Comparison of ENCODE assay signal across 8 mouse cellular contexts in the genomic region with DNA sequence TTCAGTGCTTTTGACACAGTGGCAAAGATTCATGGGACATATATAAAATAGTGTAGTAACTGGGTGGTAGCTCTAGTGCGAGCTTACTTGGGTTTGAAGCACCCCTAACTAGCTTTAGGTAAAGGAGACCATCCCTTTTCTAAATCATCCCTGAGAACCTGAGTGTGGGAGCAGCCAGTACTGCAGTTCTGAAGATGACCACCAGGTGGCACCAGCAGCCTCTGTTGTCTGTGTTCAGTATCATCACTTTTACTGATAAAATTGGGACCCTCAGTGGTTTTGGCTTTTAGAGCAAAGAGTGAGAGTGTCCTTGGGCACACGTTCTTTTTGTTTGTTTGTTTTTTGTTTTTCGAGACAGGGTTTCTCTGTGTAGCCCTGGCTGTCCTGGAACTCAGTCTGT. TPM values are rescaled to one million over a fixed set of nuclear protein-coding genes. Genes with fewer than 3 reads are reported as not detected.
DNase-seq lines count a peak whose midpoint lies in the region; ATAC-seq and TF ChIP-seq lines count a peak whose summit lies in the region.
"Had no signal": no experiment of that assay in that cellular context is flagged by ENCODE, and none has a peak within 500 bp of the region (broad histone marks: within the 10 kb centered on the region; RNA-seq: fewer than 3 reads in every experiment).

No protein-coding gene starts in this region.

- H3K4me2 ChIP-seq in hindbrain, embryonic 11.5 days (replicated peaks; ENCODE audit: low read depth, low read length), result no peak overlapping the region
- no peak overlapping the region for H3K4me2 ChIP-seq in midbrain, embryonic 11.5 days

- H3K36me3 ChIP-seq in ES-E14 (ENCODE audit: control insufficient read depth, insufficient read depth, low read length, poor library complexity, severe bottlenecking), result peaks cover 12% of the 10 kb centered on the region
- peaks cover 8% of the 10 kb centered on the region; the same call in 1 of the 2 replicates for H3K36me3 ChIP-seq in hindbrain, embryonic 11.5 days (ENCODE audit: control insufficient read depth, insufficient read depth, low read length)
- H3K36me3 ChIP-seq in midbrain, embryonic 11.5 days (ENCODE audit: control insufficient read depth, insufficient read depth, low read length), result peaks cover 10% of the 10 kb centered on the region
- H3K36me3 ChIP-seq in small intestine, adult 2 months (ENCODE audit: control insufficient read depth, insufficient read depth, low read length), result peaks cover 23% of the 10 kb centered on the region

- intact Hi-C loops in left cerebral cortex, adult 2 months (cut with DNase I), result loop anchor here (1.0 kb wide), 2 partner anchors 39 to 127 kb away; no protein-coding TSS in a partner anchor

- in situ Hi-C loops in ES-E14 (cut with MboI; ENCODE audit: low sequenced_read_pairs in 2 of 2, unreplicated experiment in 2 of 2), result no loop called here

- H3K27me3 ChIP-seq in hindbrain, embryonic 11.5 days (ENCODE audit: control insufficient read depth, insufficient read depth, low read length), result no peaks in the 10 kb centered on the region
- H3K27me3 ChIP-seq in midbrain, embryonic 11.5 days (ENCODE audit: control insufficient read depth, insufficient read depth, low read length), result no peaks in the 10 kb centered on the region
- H3K27me3 ChIP-seq in small intestine, adult 2 months (ENCODE audit: control insufficient read depth, insufficient read depth, low read length), result no peaks in the 10 kb centered on the region
- H3K27me3 ChIP-seq: limb, embryonic 13.5 days had no signal

- peak; percentile 76 for DNase-seq in ES-E14 (ENCODE audit: low read depth, low spot score)
- peak; percentile 81 to 89 for DNase-seq in adrenal gland, postnatal 36 days
- peak; percentile 92 for DNase-seq in hindbrain, embryonic 11.5 days (ENCODE audit: low spot score)
- DNase-seq in left cerebral cortex, adult 2 months (ENCODE audit: extremely low spot score in 1 of 2, low spot score in 2 of 2), result peak; percentile 77 to 87
- peak; percentile 99 for DNase-seq in midbrain, embryonic 11.5 days (ENCODE audit: low spot score, missing footprints)

- peaks cover 0 to 3% of the 10 kb centered on the region in 2 experiments; a peak in 1 of 4 replicates for H3K4me1 ChIP-seq in ES-E14 (ENCODE audit: control insufficient read depth in 2 of 2, insufficient read depth in 2 of 2, low read length in 2 of 2, poor library complexity in 1 of 2)
- H3K4me1 ChIP-seq in hindbrain, embryonic 11.5 days (replicated peaks; ENCODE audit: control insufficient read depth, insufficient read depth, low read length), result no peaks in the 10 kb centered on the region
- H3K4me1 ChIP-seq in midbrain, embryonic 11.5 days (ENCODE audit: control insufficient read depth, insufficient read depth, low read length), result peaks cover 4% of the 10 kb centered on the region; the same call in 1 of the 2 replicates
- no peaks in the 10 kb centered on the region; the same call in 1 of the 2 replicates for H3K4me1 ChIP-seq in small intestine, adult 2 months (ENCODE audit: control insufficient read depth, insufficient read depth, insufficient read length, low read length)

- H3K9me3 ChIP-seq in ES-E14 (ENCODE audit: control insufficient read depth, insufficient read depth, low read depth, low read length), result no peaks in the 10 kb centered on the region
- H3K9me3 ChIP-seq in hindbrain, embryonic 11.5 days (ENCODE audit: control insufficient read depth, low read length), result no peaks in the 10 kb centered on the region
- no peaks in the 10 kb centered on the region for H3K9me3 ChIP-seq in midbrain, embryonic 11.5 days (ENCODE audit: control insufficient read depth, low read length)
- H3K9me3 ChIP-seq: limb, embryonic 13.5 days had no signal

- H3K27ac ChIP-seq in ES-E14 (ENCODE audit: insufficient read depth, low read depth, low read length, poor library complexity, severe bottlenecking), result no peak overlapping the region
- no peak overlapping the region for H3K27ac ChIP-seq in hindbrain, embryonic 11.5 days (ENCODE audit: low read depth, low read length)
- H3K27ac ChIP-seq in left cerebral cortex, adult 2 months, result no peak overlapping the region
- no peak overlapping the region for H3K27ac ChIP-seq in midbrain, embryonic 11.5 days (ENCODE audit: low read depth, low read length)
- H3K27ac ChIP-seq in small intestine, adult 2 months (ENCODE audit: insufficient read depth, low read depth, low read length), result no peak overlapping the region
- H3K27ac ChIP-seq: limb, embryonic 13.5 days had no signal

- no peak overlapping the region for H3K9ac ChIP-seq in ES-E14 (ENCODE audit: insufficient read depth, low read depth, low read length, poor library complexity, severe bottlenecking)
- no peak overlapping the region for H3K9ac ChIP-seq in hindbrain, embryonic 11.5 days (ENCODE audit: low read depth, low read length)
- H3K9ac ChIP-seq in midbrain, embryonic 11.5 days (ENCODE audit: low read length), result no peak overlapping the region

- TF ChIP-seq POLR2A in small intestine, adult 2 months (IDR thresholded peaks at IDR 0.05; ENCODE audit: low read depth, low read length), result no peak

- peak; percentile 58; the same call in 1 of the 2 replicates for ATAC-seq in erythroblast, adult 5-6 weeks (replicated peaks; ENCODE audit: low FRiP score, poor library complexity, severe bottlenecking)
- no peak for ATAC-seq in hindbrain, embryonic 11.5 days (ENCODE audit: low FRiP score)
- ATAC-seq in midbrain, embryonic 11.5 days (ENCODE audit: low FRiP score), result no peak

- WGBS in hindbrain, embryonic 11.5 days, result 5% methylated on average over 3 of the region's 3 CpGs
- 10% methylated on average over 3 of the region's 3 CpGs for WGBS in midbrain, embryonic 11.5 days
- WGBS in small intestine, adult 2 months, result 7% methylated on average over 3 of the region's 3 CpGs

- TF ChIP-seq CTCF in left cerebral cortex, adult 2 months (IDR thresholded peaks at IDR 0.05), result peak; percentile 99
- TF ChIP-seq CTCF in small intestine, adult 2 months (IDR thresholded peaks at IDR 0.05; ENCODE audit: extremely low read depth, insufficient read length, insufficient replicate concordance, low read depth, low read length), result peak; percentile 80; the same call in 1 of the 2 replicates

- no peak overlapping the region for H3K4me3 ChIP-seq in ES-E14 (ENCODE audit: insufficient read depth in 1 of 2, low read depth in 1 of 2, low read length in 2 of 2, poor library complexity in 1 of 2, severe bottlenecking in 1 of 2)
- no peak overlapping the region for H3K4me3 ChIP-seq in hindbrain, embryonic 11.5 days (ENCODE audit: low read depth, low read length)
- H3K4me3 ChIP-seq in left cerebral cortex, adult 2 months, result no peak overlapping the region
- no peak overlapping the region for H3K4me3 ChIP-seq in midbrain, embryonic 11.5 days (ENCODE audit: low read depth, low read length)
- no peak overlapping the region for H3K4me3 ChIP-seq in small intestine, adult 2 months (ENCODE audit: low read depth, low read length)

RNA-seq across cellular contexts. Expression of gene B4galt7, which starts 1.9 kb away (rescaled TPM):
- 21.0 and 24.3 TPM in 2 replicates for total RNA-seq in ES-E14 (2012; rRNA removed)
- total RNA-seq in adrenal gland, postnatal 36 days (2021), result 10 to 100 TPM; 13.4 to 16.6 TPM
- total RNA-seq in erythroblast, adult 5-6 weeks (2015; ENCODE audit: low replicate concordance), result 0.77 and 0.84 TPM in 2 replicates
- total RNA-seq in erythroblast, adult 5-6 weeks (2017; ENCODE audit: low replicate concordance), result 0.42 and 4.3 TPM in 2 replicates
- polyA plus RNA-seq in hindbrain, embryonic 11.5 days (2014; fragmentation: Nextera tagmentation; extraction: Ambion mirVana), result 23.2 and 27.7 TPM in 2 replicates
- total RNA-seq in left cerebral cortex, adult 2 months (2021), result 10 to 100 TPM; 24.7 to 25.8 TPM
- polyA plus RNA-seq in midbrain, embryonic 11.5 days (2014; fragmentation: Nextera tagmentation; extraction: Ambion mirVana), result 16.0 and 21.4 TPM in 2 replicates
- 11.4 and 16.7 TPM in 2 replicates for polyA plus RNA-seq in small intestine, adult 2 months (2012; rRNA removed)

RNA-seq across cellular contexts. Expression of gene Caml, which starts 21.2 kb away (rescaled TPM):
- 47.8 and 56.3 TPM in 2 replicates for total RNA-seq in ES-E14 (2012; rRNA removed)
- total RNA-seq in adrenal gland, postnatal 36 days (2021), result 10 to 100 TPM; 32.8 to 34.0 TPM
- total RNA-seq in erythroblast, adult 5-6 weeks (2015; ENCODE audit: low replicate concordance), result 12.9 and 14.6 TPM in 2 replicates
- 6.4 and 26.3 TPM in 2 replicates for total RNA-seq in erythroblast, adult 5-6 weeks (2017; ENCODE audit: low replicate concordance)
- polyA plus RNA-seq in hindbrain, embryonic 11.5 days (2014; fragmentation: Nextera tagmentation; extraction: Ambion mirVana), result 70.5 and 73.4 TPM in 2 replicates
- 10 to 100 TPM; 42.6 to 45.3 TPM for total RNA-seq in left cerebral cortex, adult 2 months (2021)
- 63.7 and 71.6 TPM in 2 replicates for polyA plus RNA-seq in midbrain, embryonic 11.5 days (2014; fragmentation: Nextera tagmentation; extraction: Ambion mirVana)
- polyA plus RNA-seq in small intestine, adult 2 months (2012; rRNA removed), result 3.8 and 5.7 TPM in 2 replicates

RNA-seq across cellular contexts. Expression of gene Tmed9, which starts 28.1 kb away (rescaled TPM):
- 363 and 460 TPM in 2 replicates for total RNA-seq in ES-E14 (2012; rRNA removed)
- total RNA-seq in adrenal gland, postnatal 36 days (2021), result 100 to 1,000 TPM; 196 to 197 TPM
- total RNA-seq in erythroblast, adult 5-6 weeks (2015; ENCODE audit: low replicate concordance), result 16.3 and 23.4 TPM in 2 replicates
- total RNA-seq in erythroblast, adult 5-6 weeks (2017; ENCODE audit: low replicate concordance), result 25.1 and 34.2 TPM in 2 replicates
- 50.1 and 63.8 TPM in 2 replicates for polyA plus RNA-seq in hindbrain, embryonic 11.5 days (2014; fragmentation: Nextera tagmentation; extraction: Ambion mirVana)
- total RNA-seq in left cerebral cortex, adult 2 months (2021), result 100 to 1,000 TPM; 128 to 141 TPM
- 50.0 and 50.8 TPM in 2 replicates for polyA plus RNA-seq in midbrain, embryonic 11.5 days (2014; fragmentation: Nextera tagmentation; extraction: Ambion mirVana)
- polyA plus RNA-seq in small intestine, adult 2 months (2012; rRNA removed), result 17.6 and 21.1 TPM in 2 replicates

RNA-seq across cellular contexts. Expression of gene Fam193b, which starts 30.7 kb away (rescaled TPM):
- 50.8 and 77.5 TPM in 2 replicates for total RNA-seq in ES-E14 (2012; rRNA removed)
- total RNA-seq in adrenal gland, postnatal 36 days (2021), result 10 to 100 TPM; 32.3 to 40.4 TPM
- total RNA-seq in erythroblast, adult 5-6 weeks (2015; ENCODE audit: low replicate concordance), result 35.9 and 38.6 TPM in 2 replicates
- 18.0 and 23.7 TPM in 2 replicates for total RNA-seq in erythroblast, adult 5-6 weeks (2017; ENCODE audit: low replicate concordance)
- 44.5 and 45.9 TPM in 2 replicates for polyA plus RNA-seq in hindbrain, embryonic 11.5 days (2014; fragmentation: Nextera tagmentation; extraction: Ambion mirVana)
- total RNA-seq in left cerebral cortex, adult 2 months (2021), result 10 to 100 TPM; 90.5 to 98.1 TPM
- polyA plus RNA-seq in midbrain, embryonic 11.5 days (2014; fragmentation: Nextera tagmentation; extraction: Ambion mirVana), result 39.9 and 40.8 TPM in 2 replicates
- polyA plus RNA-seq in small intestine, adult 2 months (2012; rRNA removed), result 51.0 and 76.9 TPM in 2 replicates

RNA-seq across cellular contexts. Expression of gene Ddx46, which starts 33.2 kb away (rescaled TPM):
- total RNA-seq in ES-E14 (2012; rRNA removed), result 45.5 and 56.4 TPM in 2 replicates
- total RNA-seq in adrenal gland, postnatal 36 days (2021), result 10 to 100 TPM; 36.5 to 42.6 TPM
- total RNA-seq in erythroblast, adult 5-6 weeks (2015; ENCODE audit: low replicate concordance), result 32.6 and 35.4 TPM in 2 replicates
- 36.6 and 42.2 TPM in 2 replicates for total RNA-seq in erythroblast, adult 5-6 weeks (2017; ENCODE audit: low replicate concordance)
- 47.2 and 50.8 TPM in 2 replicates for polyA plus RNA-seq in hindbrain, embryonic 11.5 days (2014; fragmentation: Nextera tagmentation; extraction: Ambion mirVana)
- 10 to 100 TPM; 48.5 to 50.3 TPM for total RNA-seq in left cerebral cortex, adult 2 months (2021)
- polyA plus RNA-seq in midbrain, embryonic 11.5 days (2014; fragmentation: Nextera tagmentation; extraction: Ambion mirVana), result 48.4 and 63.1 TPM in 2 replicates
- polyA plus RNA-seq in small intestine, adult 2 months (2012; rRNA removed), result 2.2 and 5.1 TPM in 2 replicates
